Mouse (Mus musculus) ES-E14 (cell line): Measurements from ENCODE around the gene Stk25.

Experiments
- CHD2 ChIP-seq: IDR thresholded peaks from 2 replicates; pipeline ENCODE4 v1.6.1; 2014; ENCODE audit warnings: mild to moderate bottlenecking, low read depth, low read length, inconsistent platforms
- HCFC1 ChIP-seq: IDR thresholded peaks from 2 replicates; pipeline ENCODE4 v1.6.1; 2012; ENCODE audit warnings: low read length, inconsistent platforms, borderline replicate concordance; ENCODE audit not compliant: insufficient read depth
- MAFK ChIP-seq: IDR thresholded peaks from 2 replicates; pipeline ENCODE4 v1.6.1; 2014; ENCODE audit warnings: mild to moderate bottlenecking, low read depth, low read length, inconsistent platforms; ENCODE audit not compliant: insufficient read depth
- ZC3H11A ChIP-seq: IDR thresholded peaks from 2 replicates; pipeline ENCODE4 v1.6.1; 2012; ENCODE audit warnings: low read depth, mild to moderate bottlenecking, inconsistent platforms, low read length, borderline replicate concordance
- ZNF384 ChIP-seq: IDR thresholded peaks from 2 replicates; pipeline ENCODE4 v1.6.1; 2012; ENCODE audit warnings: low read depth, low read length, inconsistent platforms

DNA sequence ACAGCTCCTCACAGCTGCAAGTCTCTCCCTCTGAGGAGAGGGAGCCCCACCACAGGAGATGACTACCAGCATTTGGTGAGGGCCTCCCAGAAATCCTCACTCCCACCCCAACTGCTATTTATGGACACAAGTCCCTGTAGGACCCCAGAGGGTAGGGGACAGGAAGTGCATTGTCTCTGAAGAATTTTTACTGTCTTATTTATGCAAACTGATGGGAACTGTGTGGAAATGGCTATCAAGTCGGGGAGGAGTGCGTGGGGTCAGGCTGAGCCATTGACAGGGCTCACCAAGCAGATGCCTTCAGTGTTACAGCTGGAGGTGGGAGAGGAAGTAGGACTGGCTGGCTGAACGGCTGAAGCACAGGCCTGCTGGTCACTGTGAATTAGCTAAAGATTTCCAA is 38.9 kb upstream of the Stk25 start:
- TF ChIP-seq ZNF384 (no peak), HCFC1 (no peak), ZC3H11A (no peak), MAFK (no peak), CHD2 (no peak)
